Mouse (Mus musculus): ENCODE results near the gene Gsta4. TPM values are rescaled to one million over a fixed set of nuclear protein-coding genes. Genes with fewer than 3 reads are reported as not detected.

Gsta4 gene
- polyA plus RNA-seq, 1 experiment from 2014 or later: 19.5 TPM

Other genes with a start within 250 kb of the Gsta4 start
- gene Gcm1, start 130.8 kb upstream of the Gsta4 start, polyA plus RNA-seq (2015; fragmentation: Nextera tagmentation; extraction: Ambion mirVana): 0.07 TPM in 1 of 2 replicates, not detected in the other
- gene Fbxo9, start 73.7 kb upstream of the Gsta4 start, polyA plus RNA-seq (2015; fragmentation: Nextera tagmentation; extraction: Ambion mirVana): 38.2 and 44.3 TPM in 2 replicates
- 42.0 and 42.3 TPM in 2 replicates for gene Ick, start 73.6 kb upstream of the Gsta4 start, polyA plus RNA-seq (2015; fragmentation: Nextera tagmentation; extraction: Ambion mirVana)
- gene Gsta1, start 47.9 kb downstream of the Gsta4 start, polyA plus RNA-seq (2015; fragmentation: Nextera tagmentation; extraction: Ambion mirVana): not detected in 2 replicates
- not detected in 2 replicates for gene Gm3776, start 74.4 kb downstream of the Gsta4 start, polyA plus RNA-seq (2015; fragmentation: Nextera tagmentation; extraction: Ambion mirVana)
- gene Gm10639, start 107.1 kb downstream of the Gsta4 start, polyA plus RNA-seq (2015; fragmentation: Nextera tagmentation; extraction: Ambion mirVana): not detected in 2 replicates
- not detected in 2 replicates for gene Omt2a, start 132.0 kb downstream of the Gsta4 start, polyA plus RNA-seq (2015; fragmentation: Nextera tagmentation; extraction: Ambion mirVana)
- gene Omt2b, start 144.8 kb downstream of the Gsta4 start, polyA plus RNA-seq (2015; fragmentation: Nextera tagmentation; extraction: Ambion mirVana): not detected in 2 replicates
- gene Gsta2, start 173.0 kb downstream of the Gsta4 start, polyA plus RNA-seq (2015; fragmentation: Nextera tagmentation; extraction: Ambion mirVana): not detected in 2 replicates
- 1.8 and 2.0 TPM in 2 replicates for gene Dppa5a, start 185.4 kb downstream of the Gsta4 start, polyA plus RNA-seq (2015; fragmentation: Nextera tagmentation; extraction: Ambion mirVana)
- gene Ooep, start 196.0 kb downstream of the Gsta4 start, polyA plus RNA-seq (2015; fragmentation: Nextera tagmentation; extraction: Ambion mirVana): 5.4 and 5.5 TPM in 2 replicates
- 0.28 and 0.31 TPM in 2 replicates for gene Ddx43, start 213.0 kb downstream of the Gsta4 start, polyA plus RNA-seq (2015; fragmentation: Nextera tagmentation; extraction: Ambion mirVana)

Data from midbrain, embryonic 13.5 days (tissue).